Mouse (Mus musculus): Measurements from ENCODE around the gene Tln2. TPM values are rescaled to one million over a fixed set of nuclear protein-coding genes. Genes with fewer than 3 reads are reported as not detected.

Tln2 gene
- polyA plus RNA-seq (2017; shearing (Covaris generic)) = not detected

DNA sequence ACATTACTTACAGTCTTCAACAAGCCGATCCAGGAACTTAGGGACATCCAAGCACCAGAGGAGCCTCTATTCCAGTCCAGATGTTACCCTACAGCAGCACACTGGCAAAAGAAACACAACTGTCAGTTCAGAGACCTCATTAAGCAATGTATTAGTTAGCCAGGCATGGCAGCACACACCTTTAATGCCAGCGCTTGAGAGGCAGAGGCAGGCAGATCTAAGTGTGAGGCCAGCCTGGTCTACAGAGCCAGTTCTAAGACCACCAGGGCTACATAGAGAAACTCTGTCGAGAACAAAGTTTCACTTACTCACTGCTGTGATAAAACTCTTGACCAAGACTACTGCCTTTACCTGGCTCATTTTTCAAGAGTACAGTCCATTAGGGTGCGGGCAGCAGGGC is at the start of gene Tln2:
Tln2 (minus strand) TSS at position 101 of the 400 bp plus-strand sequence.

Other genes with a start within 250 kb of the Tln2 start
- gene C2cd4b, start 199.7 kb upstream of the Tln2 start, polyA plus RNA-seq (2017; shearing (Covaris generic)) = not detected